Mouse (Mus musculus) forebrain, embryonic 12.5 days (tissue): ENCODE results near the gene Spef2. TPM values are rescaled to one million over a fixed set of nuclear protein-coding genes. Genes with fewer than 3 reads are reported as not detected.

ENCODE experiments used
- ATAC-seq: fragments of 200-750 bp; cut with Nextera tagmentation; 2 replicates; pipeline ENCODE4 v1.8.0; 2017; ENCODE audit warnings: moderate TSS enrichment; ENCODE audit not compliant: low FRiP score
- H3K27ac ChIP-seq: fragments of 300-500 bp; sonication (generic); 2 replicates; pipeline ENCODE4 v1.5.1; 2016; ENCODE audit warnings: mild to moderate bottlenecking
- H3K27me3 ChIP-seq: fragments of 300-500 bp; sonication (generic); 2 replicates; pipeline ENCODE4 v1.6.1; 2016; ENCODE audit warnings: mild to moderate bottlenecking
- H3K36me3 ChIP-seq: fragments of 300-500 bp; sonication (generic); replicated peaks from 2 replicates; pipeline ENCODE4 v1.6.1; 2016; ENCODE audit warnings: mild to moderate bottlenecking
- H3K4me1 ChIP-seq: fragments of 300-500 bp; sonication (generic); 2 replicates; pipeline ENCODE4 v1.6.1; 2016
- H3K4me2 ChIP-seq: fragments of 300-500 bp; sonication (generic); 2 replicates; pipeline ENCODE4 v1.6.1; 2016; ENCODE audit warnings: mild to moderate bottlenecking, moderate library complexity
- H3K4me3 ChIP-seq: fragments of 300-500 bp; sonication (generic); replicated peaks from 2 replicates; pipeline ENCODE4 v1.5.1; 2016; ENCODE audit warnings: mild to moderate bottlenecking
- H3K9ac ChIP-seq: fragments of 300-500 bp; sonication (generic); 2 replicates; pipeline ENCODE4 v1.6.1; 2016; ENCODE audit warnings: mild to moderate bottlenecking
- H3K9me3 ChIP-seq: fragments of 300-500 bp; sonication (generic); 2 replicates; pipeline ENCODE4 v1.6.1; 2016
- WGBS: fragments of 180-500 bp; shearing (Covaris S2); methylation state at CpG from one replicate; pipeline ENCODE4 v1.1.7; 2016; 5-methylcytosine and 5-hydroxymethylcytosine counted together
- polyA plus RNA-seq: library from polyadenylated mRNA; unstranded; fragments of >200 nt; fragmentation: Nextera tagmentation; extraction: Ambion mirVana; gene quantifications from 2 replicates; pipeline ENCODE4 v1.2.1, GENCODE M21; 2016

Spef2 gene
- polyA plus RNA-seq, 1 experiment from 2014 or later = 1.2 TPM

DNA sequence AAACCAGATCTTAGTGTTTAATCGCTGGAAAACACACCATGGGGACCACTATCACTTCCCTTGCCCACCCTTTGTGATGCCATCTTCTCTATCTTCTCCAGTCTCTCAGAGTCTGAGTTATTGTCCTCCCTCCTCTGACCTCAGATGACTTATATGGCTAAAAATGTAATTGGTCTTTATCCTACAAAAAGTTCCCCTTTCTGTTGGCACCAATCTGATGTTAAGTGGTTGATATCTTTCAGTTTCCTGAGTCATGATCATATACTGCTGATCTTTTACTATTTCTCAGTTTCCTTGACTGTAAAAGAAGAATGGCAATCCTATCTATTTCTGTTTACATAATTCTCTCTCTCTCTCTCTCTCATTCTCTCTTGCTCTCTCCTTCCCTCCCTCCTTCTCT is 119.0 kb downstream of the Spef2 start:
- Histone ChIP-seq H3K27me3 (no peaks in the 10 kb centered on the region), H3K9ac (no peak overlapping the region), H3K4me2 (no peak overlapping the region), H3K27ac (no peak overlapping the region), H3K4me1 (no peaks in the 10 kb centered on the region), H3K4me3 (no peak overlapping the region), H3K9me3 (no peaks in the 10 kb centered on the region), H3K36me3 (no peaks in the 10 kb centered on the region)
- ATAC-seq = no peak
- WGBS = 85% methylated on average over 1 of the region's 1 CpGs

DNA sequence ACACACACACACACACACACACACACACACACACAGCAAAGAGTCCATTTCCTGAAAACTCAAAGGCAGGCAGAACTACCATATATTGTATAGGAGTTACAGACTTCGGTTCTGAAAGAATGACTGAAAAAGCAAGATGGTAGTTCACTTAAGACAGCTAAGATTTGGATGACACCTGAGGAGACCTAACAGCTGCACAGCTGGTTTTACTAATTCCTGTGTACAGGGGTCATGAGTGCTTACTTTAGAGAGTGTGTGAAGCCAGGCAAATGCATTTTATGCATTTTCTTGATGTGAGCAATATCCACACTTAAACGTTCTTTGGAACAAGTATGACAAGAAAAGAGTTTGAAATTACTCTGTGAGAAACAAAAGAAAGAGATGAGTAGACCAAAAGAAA is 124.0 kb downstream of the Spef2 start:
- Histone ChIP-seq H3K9me3 (no peaks in the 10 kb centered on the region), H3K4me1 (no peaks in the 10 kb centered on the region), H3K27me3 (no peaks in the 10 kb centered on the region), H3K9ac (no peak overlapping the region), H3K4me3 (no peak overlapping the region), H3K27ac (no peak overlapping the region), H3K36me3 (no peaks in the 10 kb centered on the region), H3K4me2 (no peak overlapping the region)
- 78% methylated on average over 2 of the region's 2 CpGs for WGBS
- ATAC-seq = no peak

DNA sequence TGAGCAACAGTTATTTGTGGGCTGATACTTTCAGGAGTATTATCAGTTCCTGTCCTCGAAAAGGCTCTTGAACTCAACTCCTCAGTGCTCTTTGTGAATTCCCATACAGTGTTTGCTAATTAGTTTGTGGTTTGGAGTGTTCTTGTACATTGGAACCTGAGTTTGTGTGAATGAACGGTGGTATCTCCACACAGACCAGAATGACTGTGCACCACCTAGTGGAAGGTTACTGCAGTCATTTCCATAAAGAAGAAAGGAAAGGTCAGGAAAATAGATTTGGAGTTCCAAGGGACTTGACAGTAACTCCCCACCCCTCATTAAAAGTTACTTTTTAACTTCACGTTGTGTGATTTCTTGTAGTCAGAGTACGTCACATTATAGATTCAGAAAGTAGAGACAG is 140.5 kb downstream of the Spef2 start:
- Histone ChIP-seq H3K4me2 (no peak overlapping the region), H3K36me3 (no peaks in the 10 kb centered on the region), H3K4me1 (no peaks in the 10 kb centered on the region), H3K27ac (no peak overlapping the region), H3K9me3 (no peaks in the 10 kb centered on the region), H3K4me3 (no peak overlapping the region), H3K27me3 (no peaks in the 10 kb centered on the region), H3K9ac (no peak overlapping the region)
- WGBS = 79% methylated on average over 4 of the region's 4 CpGs
- ATAC-seq = no peak

GRCm38 (mm10) chr15:9600088-9600455 is 148.6 kb downstream of the Spef2 start:
- no peak for ATAC-seq
- WGBS = 93% methylated on average over 6 of the region's 6 CpGs
- Histone ChIP-seq H3K27ac (no peak overlapping the region), H3K4me1 (no peaks in the 10 kb centered on the region), H3K27me3 (no peaks in the 10 kb centered on the region), H3K9ac (no peak overlapping the region), H3K4me3 (no peak overlapping the region), H3K9me3 (no peaks in the 10 kb centered on the region), H3K4me2 (no peak overlapping the region), H3K36me3 (no peaks in the 10 kb centered on the region)

DNA sequence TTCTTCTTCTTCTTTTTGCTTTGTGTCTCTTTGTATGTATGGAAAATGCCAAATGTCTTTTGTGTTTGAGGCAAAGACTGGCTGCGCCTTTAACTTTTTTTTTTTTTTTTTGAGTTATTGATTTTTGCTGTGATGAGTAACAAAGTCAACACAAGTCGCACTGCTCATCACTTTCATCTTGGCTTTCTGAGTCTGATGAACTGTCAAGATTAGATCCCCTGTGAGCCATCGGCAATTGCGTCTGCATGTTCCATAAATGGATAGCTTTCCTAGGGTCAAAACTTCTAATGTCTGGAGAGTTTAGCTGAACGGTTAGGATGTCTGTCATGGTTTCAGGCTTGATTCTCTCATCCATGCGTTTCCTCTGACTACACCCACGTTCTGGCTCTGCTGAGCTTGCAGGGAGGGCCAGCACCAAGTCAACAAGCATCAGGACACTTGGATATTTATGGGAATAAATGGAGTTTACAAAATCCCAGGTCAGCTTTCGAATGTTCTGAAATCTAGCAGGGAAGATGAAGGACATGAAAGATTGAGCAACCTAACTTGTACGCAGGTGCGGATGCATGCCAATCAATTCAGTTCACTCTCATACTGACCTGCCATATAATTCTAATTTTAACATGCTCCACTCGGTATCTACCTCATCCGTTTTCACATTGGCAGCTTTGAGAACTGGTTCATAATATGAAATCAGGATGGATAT is 149.1 kb downstream of the Spef2 start:
- no peaks in the 10 kb centered on the region for H3K27me3 ChIP-seq
- H3K4me1 ChIP-seq = no peaks in the 10 kb centered on the region
- no peak overlapping the region for H3K4me3 ChIP-seq
- H3K9ac ChIP-seq = no peak overlapping the region
- 93% methylated on average over 12 of the region's 12 CpGs for WGBS
- no peak for ATAC-seq
- no peak overlapping the region for H3K4me2 ChIP-seq
- H3K9me3 ChIP-seq = no peaks in the 10 kb centered on the region
- no peaks in the 10 kb centered on the region for H3K36me3 ChIP-seq
- H3K27ac ChIP-seq = no peak overlapping the region

DNA sequence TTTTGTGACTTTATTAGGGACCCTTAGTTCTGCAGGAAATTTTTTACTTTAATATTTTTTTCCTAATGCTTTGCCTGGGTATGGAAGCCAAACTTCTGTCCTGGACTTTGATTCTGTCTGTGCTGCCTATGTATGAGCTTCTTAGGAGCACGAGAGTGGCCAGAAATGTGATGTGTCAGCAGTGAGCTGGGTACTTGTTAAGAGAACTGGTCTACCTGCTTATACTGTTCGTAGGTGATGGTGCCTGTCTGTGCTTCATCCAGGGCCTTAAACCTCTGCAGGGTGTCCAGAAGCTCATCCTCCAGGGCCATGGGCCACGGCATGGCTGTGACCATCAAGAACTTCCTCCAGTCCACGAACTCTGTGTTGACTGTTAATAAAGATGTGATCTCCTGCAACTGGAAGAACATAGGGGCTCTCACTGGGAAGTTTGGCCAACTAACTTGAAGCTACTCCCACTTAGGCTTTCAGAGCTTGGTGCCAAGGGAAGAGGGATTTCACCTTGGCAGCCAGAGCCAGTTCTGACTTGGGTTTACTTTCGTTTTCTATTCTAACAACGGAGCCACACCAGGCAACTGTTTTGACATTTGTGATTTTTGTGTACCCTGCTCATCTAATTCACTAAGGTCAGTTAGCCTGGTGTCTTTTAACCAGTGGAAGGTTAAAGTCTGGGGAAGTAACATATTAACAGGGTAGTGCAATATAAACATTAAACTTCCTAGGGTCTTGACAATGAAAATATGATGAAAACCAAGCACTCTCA is 152.2 kb downstream of the Spef2 start:
- H3K4me2 ChIP-seq = no peak overlapping the region
- 88% methylated on average over 6 of the region's 6 CpGs for WGBS
- no peaks in the 10 kb centered on the region for H3K27me3 ChIP-seq
- no peaks in the 10 kb centered on the region for H3K36me3 ChIP-seq
- H3K4me3 ChIP-seq = no peak overlapping the region
- H3K9ac ChIP-seq = no peak overlapping the region
- H3K27ac ChIP-seq = no peak overlapping the region
- no peaks in the 10 kb centered on the region for H3K9me3 ChIP-seq
- no peaks in the 10 kb centered on the region for H3K4me1 ChIP-seq
- ATAC-seq = no peak

- H3K9me3 ChIP-seq = no peaks in the 10 kb centered on the region
- H3K4me1 ChIP-seq = no peaks in the 10 kb centered on the region
- ATAC-seq = peak; percentile 51; the same call in 1 of the 2 replicates
- WGBS = 72% methylated on average over 4 of the region's 4 CpGs
- H3K4me2 ChIP-seq = no peak overlapping the region
- no peaks in the 10 kb centered on the region for H3K27me3 ChIP-seq
- H3K4me3 ChIP-seq = no peak overlapping the region
- no peaks in the 10 kb centered on the region for H3K36me3 ChIP-seq
- no peak overlapping the region for H3K27ac ChIP-seq
- H3K9ac ChIP-seq = no peak overlapping the region
Measured at GRCm38 (mm10) chr15:9589939-9590338, 158.7 kb downstream of the Spef2 start.

DNA sequence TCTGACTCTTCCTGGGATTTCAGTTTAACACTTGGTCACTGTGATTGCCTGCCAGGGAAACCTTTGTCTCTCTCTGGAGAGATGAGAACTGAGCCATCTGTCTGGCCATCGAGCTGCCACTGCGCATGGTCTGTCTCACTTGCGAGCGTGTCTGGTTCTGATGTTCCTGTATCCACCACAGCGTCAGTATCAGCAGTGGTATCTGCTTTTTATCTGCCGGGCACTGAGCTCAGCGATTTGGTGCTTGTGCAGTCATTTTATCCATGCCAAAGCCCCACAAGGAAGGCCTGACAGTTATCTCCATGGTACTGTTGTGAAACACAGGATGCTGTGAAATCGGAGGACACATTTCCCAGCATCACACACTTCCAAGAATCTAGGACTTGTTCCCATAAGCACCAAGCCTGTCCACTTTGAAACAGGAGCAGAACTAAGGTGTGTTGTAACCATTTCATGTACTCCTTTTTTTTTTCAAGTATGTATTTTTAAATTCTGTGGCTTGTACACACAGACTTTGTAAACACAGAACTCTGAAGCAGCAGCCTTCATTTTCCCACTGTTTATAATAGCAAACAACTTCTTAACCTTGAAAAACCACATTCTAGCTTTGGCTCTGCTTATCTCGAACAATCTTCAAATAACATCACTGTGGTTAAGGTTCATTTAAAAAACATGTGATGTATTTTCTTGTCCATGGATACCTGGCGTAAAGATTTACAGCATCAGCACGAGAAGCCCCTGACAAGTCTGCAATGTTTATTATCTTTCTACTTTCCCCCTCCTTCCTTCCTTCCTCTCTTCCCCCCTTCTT is 168.0 kb downstream of the Spef2 start:
- Histone ChIP-seq H3K27me3 (no peaks in the 10 kb centered on the region), H3K4me2 (no peak overlapping the region), H3K4me3 (no peak overlapping the region), H3K27ac (no peak overlapping the region), H3K36me3 (no peaks in the 10 kb centered on the region), H3K9me3 (no peaks in the 10 kb centered on the region), H3K9ac (no peak overlapping the region), H3K4me1 (no peaks in the 10 kb centered on the region)
- ATAC-seq = no peak
- WGBS = 90% methylated on average over 11 of the region's 11 CpGs

- no peaks in the 10 kb centered on the region for H3K4me1 ChIP-seq
- ATAC-seq = no peak
- no peaks in the 10 kb centered on the region for H3K27me3 ChIP-seq
- H3K36me3 ChIP-seq = no peaks in the 10 kb centered on the region
- H3K4me2 ChIP-seq = no peak overlapping the region
- 87% methylated on average over 4 of the region's 4 CpGs for WGBS
- no peak overlapping the region for H3K9ac ChIP-seq
- H3K9me3 ChIP-seq = no peaks in the 10 kb centered on the region
- H3K4me3 ChIP-seq = no peak overlapping the region
- no peak overlapping the region for H3K27ac ChIP-seq
Measured at GRCm38 (mm10) chr15:9577303-9577702, 171.4 kb downstream of the Spef2 start.

DNA sequence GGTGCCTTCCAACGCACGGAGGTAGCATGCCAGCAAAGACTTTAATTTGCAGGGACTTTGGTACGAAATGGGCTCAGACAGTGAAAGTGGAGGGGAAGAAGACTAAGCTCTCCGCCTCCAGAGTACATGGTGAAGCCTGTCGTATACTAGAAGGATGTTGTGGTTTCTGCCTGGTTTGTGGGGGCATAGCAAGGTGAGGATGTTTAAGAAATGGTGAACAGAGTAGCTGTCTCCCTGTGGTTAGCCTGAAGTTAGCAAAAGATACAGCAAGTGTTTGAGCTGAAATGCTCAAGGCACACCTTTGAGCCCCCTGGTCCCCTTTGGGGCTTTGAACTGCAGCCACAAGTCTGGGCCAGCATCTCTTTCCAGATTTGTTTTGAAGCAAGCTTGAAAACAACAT is 173.9 kb downstream of the Spef2 start:
- Histone ChIP-seq H3K27ac (no peak overlapping the region), H3K4me2 (no peak overlapping the region), H3K36me3 (no peaks in the 10 kb centered on the region), H3K4me1 (no peaks in the 10 kb centered on the region), H3K4me3 (no peak overlapping the region), H3K9ac (no peak overlapping the region), H3K9me3 (no peaks in the 10 kb centered on the region), H3K27me3 (no peaks in the 10 kb centered on the region)
- ATAC-seq = no peak
- 89% methylated on average over 5 of the region's 5 CpGs for WGBS

DNA sequence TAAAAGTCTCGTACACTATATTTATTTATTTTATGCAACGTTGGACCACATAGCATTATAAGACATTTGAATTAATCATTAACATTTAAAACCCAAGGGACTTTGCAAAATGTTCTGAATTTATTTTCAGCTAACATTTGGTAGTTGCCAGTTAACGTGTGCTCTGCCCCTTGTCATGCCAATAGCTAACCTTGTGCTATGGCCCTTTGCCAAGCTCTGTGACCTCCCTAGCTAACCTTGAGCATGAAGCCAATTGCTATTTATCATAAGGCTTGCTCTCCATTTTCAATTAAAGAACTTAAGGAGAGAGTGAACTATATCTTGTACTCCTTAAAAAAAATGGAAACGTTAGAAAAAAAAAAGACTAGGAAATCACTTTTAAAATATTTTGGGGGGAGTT is 175.3 kb downstream of the Spef2 start:
- Histone ChIP-seq H3K36me3 (no peaks in the 10 kb centered on the region), H3K4me1 (no peaks in the 10 kb centered on the region), H3K27ac (no peak overlapping the region), H3K9ac (no peak overlapping the region), H3K27me3 (no peaks in the 10 kb centered on the region), H3K4me2 (no peak overlapping the region), H3K4me3 (no peak overlapping the region), H3K9me3 (no peaks in the 10 kb centered on the region)
- WGBS = 88% methylated on average over 4 of the region's 4 CpGs
- no peak for ATAC-seq

GRCm38 (mm10) chr15:9572664-9573063 is 176.0 kb downstream of the Spef2 start:
- Histone ChIP-seq H3K36me3 (no peaks in the 10 kb centered on the region), H3K9ac (no peak overlapping the region), H3K27me3 (no peaks in the 10 kb centered on the region), H3K9me3 (no peaks in the 10 kb centered on the region), H3K4me2 (no peak overlapping the region), H3K4me1 (no peaks in the 10 kb centered on the region), H3K4me3 (no peak overlapping the region), H3K27ac (no peak overlapping the region)
- WGBS = 89% methylated on average over 7 of the region's 7 CpGs
- ATAC-seq = no peak
